Mouse (Mus musculus): ENCODE measurements around the gene Veph1.

The Veph1 gene

GRCm38 (mm10) chr3:66224931-66225537, 71.6 kb downstream of the Veph1 start:
- no peak for DNase-seq (ENCODE audit: low read depth, low spot score)

GRCm38 (mm10) chr3:66221243-66221611, 75.4 kb downstream of the Veph1 start:
- peak; percentile 64 for DNase-seq (ENCODE audit: low read depth, low spot score)

- DNase-seq (ENCODE audit: low read depth, low spot score) = peak; percentile 48
These were observed 75.9 kb downstream of the Veph1 start for GRCm38 (mm10) chr3:66220554-66221242.

GRCm38 (mm10) chr3:66219655-66220191, 76.9 kb downstream of the Veph1 start, which contains the start of gene Ptx3:
Ptx3 (plus strand) TSS chr3:66219910.
- peak; percentile 75 for DNase-seq (ENCODE audit: low read depth, low spot score)

- peak; percentile 88 for DNase-seq (ENCODE audit: low read depth, low spot score)
These were observed 80.9 kb downstream of the Veph1 start for GRCm38 (mm10) chr3:66215759-66216158.

GRCm38 (mm10) chr3:66213524-66213923, 83.1 kb downstream of the Veph1 start:
- DNase-seq (ENCODE audit: low read depth, low spot score) = no peak

- DNase-seq (ENCODE audit: low read depth, low spot score) = peak; percentile 95
These were observed 87.6 kb downstream of the Veph1 start for GRCm38 (mm10) chr3:66208836-66209573.

- DNase-seq (ENCODE audit: low read depth, low spot score) = no peak
These were observed 102.6 kb downstream of the Veph1 start for GRCm38 (mm10) chr3:66193910-66194562.

GRCm38 (mm10) chr3:66179647-66180046, 117.0 kb downstream of the Veph1 start:
- DNase-seq (ENCODE audit: low read depth, low spot score) = no peak

GRCm38 (mm10) chr3:66172907-66173306, 123.7 kb downstream of the Veph1 start:
- peak; percentile 60 for DNase-seq (ENCODE audit: low read depth, low spot score)

GRCm38 (mm10) chr3:66169873-66170538, 126.6 kb downstream of the Veph1 start:
- DNase-seq (ENCODE audit: low read depth, low spot score) = no peak

- peak; percentile 78 for DNase-seq (ENCODE audit: low read depth, low spot score)
These were observed 129.9 kb downstream of the Veph1 start for GRCm38 (mm10) chr3:66166606-66167290.

GRCm38 (mm10) chr3:66165026-66165425, 131.6 kb downstream of the Veph1 start:
- DNase-seq (ENCODE audit: low read depth, low spot score) = no peak

GRCm38 (mm10) chr3:66164585-66164984, 132.1 kb downstream of the Veph1 start:
- no peak for DNase-seq (ENCODE audit: low read depth, low spot score)

GRCm38 (mm10) chr3:66162612-66163011, 134.0 kb downstream of the Veph1 start:
- no peak for DNase-seq (ENCODE audit: low read depth, low spot score)

GRCm38 (mm10) chr3:66157947-66158346, 138.7 kb downstream of the Veph1 start:
- peak; percentile 67 for DNase-seq (ENCODE audit: low read depth, low spot score)

GRCm38 (mm10) chr3:66137601-66138000, 159.0 kb downstream of the Veph1 start:
- DNase-seq (ENCODE audit: low read depth, low spot score) = no peak

GRCm38 (mm10) chr3:66131264-66131950, 165.2 kb downstream of the Veph1 start:
- peak; percentile 70 for DNase-seq (ENCODE audit: low read depth, low spot score)

GRCm38 (mm10) chr3:66129689-66130088, 166.9 kb downstream of the Veph1 start:
- no peak for DNase-seq (ENCODE audit: low read depth, low spot score)

GRCm38 (mm10) chr3:66105493-66105892, 191.1 kb downstream of the Veph1 start:
- DNase-seq (ENCODE audit: low read depth, low spot score) = peak; percentile 67
